ENCODE assay signal across 15 mouse cellular contexts in the genomic region with DNA sequence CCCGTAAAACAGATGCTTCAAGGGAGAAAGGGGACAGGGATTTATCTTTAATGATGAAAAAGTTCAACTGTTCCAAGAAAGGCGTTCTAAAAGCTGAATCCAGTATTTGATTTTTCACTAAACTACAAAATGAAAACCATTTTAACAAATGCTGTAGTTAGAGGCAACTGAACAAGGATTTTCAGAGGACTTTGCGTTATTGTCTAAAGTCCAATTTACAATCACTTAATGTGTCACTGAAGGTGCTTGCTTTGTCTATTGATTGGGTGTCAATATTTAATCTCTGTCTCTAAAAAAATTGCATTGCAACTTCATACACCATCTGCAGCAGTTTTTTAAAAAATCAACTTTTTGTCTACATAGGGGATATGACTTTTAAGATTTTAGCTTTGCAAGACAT.
DNase-seq lines count a peak whose midpoint lies in the region; TF ChIP-seq lines count a peak whose summit lies in the region.
"Had no signal": no experiment of that assay in that cellular context is flagged by ENCODE, and none has a peak within 500 bp of the region (broad histone marks: within the 10 kb centered on the region; RNA-seq: fewer than 3 reads in every experiment).

No protein-coding gene starts in this region.

- no peak for TF ChIP-seq CTCF in brain, embryonic 14.5 days (IDR thresholded peaks at IDR 0.05; ENCODE audit: borderline replicate concordance, extremely low read depth, insufficient read depth, insufficient read length)

- TF ChIP-seq POLR2A in brain, embryonic 14.5 days (IDR thresholded peaks at IDR 0.05; ENCODE audit: borderline replicate concordance, extremely low read depth, insufficient read depth, insufficient read length, poor library complexity, severe bottlenecking): no peak

- DNase-seq in kidney, adult 9 months: peak; percentile 14
- DNase-seq in kidney, postnatal 4 days: no peak
- DNase-seq in brain, adult 2 months (ENCODE audit: low read depth, low spot score): peak; percentile 0
- peak; percentile 26 for DNase-seq in brain, embryonic 14.5 days (ENCODE audit: low read depth)
- DNase-seq in thymus, postnatal 25 days: no peak
- DNase-seq: adrenal gland, adult 2 months; adrenal gland, postnatal 10 days; adrenal gland, postnatal 25 days; cerebellum, adult 11 months; cerebellum, adult 18-20 months; cerebellum, adult 8-10 months; cerebellum, adult 9-11 months; cerebellum, postnatal 36 days; embryo, embryonic 11 days; forebrain, postnatal 0 days had no signal

Comparison
In these comparisons a context has a peak if more than half of its experiments do, and no peak if none do; other contexts are left out.
1. DNase-seq: peak in kidney, adult 9 months (single experiment), brain, adult 2 months (single experiment) and brain, embryonic 14.5 days (single experiment); none in kidney, postnatal 4 days (0 of 2) and thymus, postnatal 25 days (single experiment).